Mouse (Mus musculus) liver, embryonic 12.5 days (tissue): ENCODE measurements around the gene Pwwp2a. TPM values are rescaled to one million over a fixed set of nuclear protein-coding genes. Genes with fewer than 3 reads are reported as not detected.

ENCODE experiments used
- ATAC-seq: fragments of 200-750 bp; cut with Nextera tagmentation; 2 replicates; pipeline ENCODE4 v1.8.0; 2017; ENCODE audit warnings: moderate number of reproducible peaks, mild to moderate bottlenecking, moderate library complexity
- H3K27ac ChIP-seq: fragments of 300-500 bp; sonication (generic); 2 replicates; pipeline ENCODE4 v1.5.1; 2016; ENCODE audit warnings: mild to moderate bottlenecking
- H3K27me3 ChIP-seq: fragments of 300-500 bp; sonication (generic); replicated peaks from 2 replicates; pipeline ENCODE4 v1.6.1; 2016; ENCODE audit warnings: mild to moderate bottlenecking, moderate library complexity
- H3K36me3 ChIP-seq: fragments of 300-500 bp; sonication (generic); 2 replicates; pipeline ENCODE4 v1.6.1; 2016; ENCODE audit warnings: mild to moderate bottlenecking, moderate library complexity
- H3K4me1 ChIP-seq: fragments of 300-500 bp; sonication (generic); 2 replicates; pipeline ENCODE4 v1.6.1; 2016
- H3K4me2 ChIP-seq: fragments of 300-500 bp; sonication (generic); 2 replicates; pipeline ENCODE4 v1.6.1; 2016; ENCODE audit warnings: mild to moderate bottlenecking, moderate library complexity
- H3K4me3 ChIP-seq: fragments of 300-500 bp; sonication (generic); 2 replicates; pipeline ENCODE4 v1.5.1; 2016; ENCODE audit warnings: mild to moderate bottlenecking, moderate library complexity
- H3K9ac ChIP-seq: fragments of 300-500 bp; sonication (generic); 2 replicates; pipeline ENCODE4 v1.6.1; 2016; ENCODE audit warnings: mild to moderate bottlenecking, moderate library complexity
- H3K9me3 ChIP-seq: fragments of 300-500 bp; sonication (generic); replicated peaks from 2 replicates; pipeline ENCODE4 v1.6.1; 2016; ENCODE audit warnings: mild to moderate bottlenecking, moderate library complexity
- WGBS: fragments of 180-500 bp; shearing (Covaris S2); methylation state at CpG from one replicate; pipeline ENCODE4 v1.1.7; 2016; ENCODE audit not compliant: insufficient replicate concordance; 5-methylcytosine and 5-hydroxymethylcytosine counted together
- polyA plus RNA-seq: library from polyadenylated mRNA; unstranded; fragments of >200 nt; fragmentation: Nextera tagmentation; extraction: Ambion mirVana; gene quantifications from 2 replicates; pipeline ENCODE4 v1.2.1, GENCODE M21; 2016

Gene Pwwp2a
- polyA plus RNA-seq, 1 experiment from 2014 or later: 24.9 TPM

DNA sequence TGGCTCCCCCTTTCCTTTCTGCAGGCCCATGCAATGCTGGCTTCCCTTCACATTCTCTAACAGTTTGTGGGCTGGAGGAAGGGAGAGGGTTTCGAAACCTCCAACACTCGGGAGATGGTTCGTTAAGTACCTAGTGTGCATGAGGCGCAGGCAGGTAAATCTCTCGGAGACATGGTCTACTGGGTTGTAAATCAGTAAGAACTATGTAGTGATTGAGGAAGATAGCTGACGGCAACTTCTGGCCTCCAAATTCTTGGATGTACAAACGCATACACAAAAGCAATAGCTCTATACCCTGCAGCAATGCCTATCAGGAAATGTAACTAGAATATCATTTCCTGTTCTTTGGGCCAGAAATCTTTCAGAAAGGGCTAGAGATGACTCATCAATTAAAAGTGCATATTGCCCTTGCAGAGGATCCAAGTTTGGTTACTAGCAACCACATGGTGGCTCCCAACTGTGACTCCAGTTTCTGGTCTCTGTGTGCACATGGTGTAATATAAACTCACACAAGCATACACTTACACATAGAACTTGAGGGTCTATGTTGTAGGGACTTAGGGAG, 47.0 kb downstream of the Pwwp2a start:
- Histone ChIP-seq H3K4me2 (no peak overlapping the region), H3K9ac (no peak overlapping the region), H3K4me1 (peaks cover 14% of the 10 kb centered on the region), H3K27me3 (no peaks in the 10 kb centered on the region), H3K9me3 (no peaks in the 10 kb centered on the region), H3K27ac (no peak overlapping the region), H3K36me3 (peaks cover 51% of the 10 kb centered on the region), H3K4me3 (no peak overlapping the region)
- no peak for ATAC-seq
- whole genome bisulfite sequencing: 34% methylated on average over 7 of the region's 7 CpGs

DNA sequence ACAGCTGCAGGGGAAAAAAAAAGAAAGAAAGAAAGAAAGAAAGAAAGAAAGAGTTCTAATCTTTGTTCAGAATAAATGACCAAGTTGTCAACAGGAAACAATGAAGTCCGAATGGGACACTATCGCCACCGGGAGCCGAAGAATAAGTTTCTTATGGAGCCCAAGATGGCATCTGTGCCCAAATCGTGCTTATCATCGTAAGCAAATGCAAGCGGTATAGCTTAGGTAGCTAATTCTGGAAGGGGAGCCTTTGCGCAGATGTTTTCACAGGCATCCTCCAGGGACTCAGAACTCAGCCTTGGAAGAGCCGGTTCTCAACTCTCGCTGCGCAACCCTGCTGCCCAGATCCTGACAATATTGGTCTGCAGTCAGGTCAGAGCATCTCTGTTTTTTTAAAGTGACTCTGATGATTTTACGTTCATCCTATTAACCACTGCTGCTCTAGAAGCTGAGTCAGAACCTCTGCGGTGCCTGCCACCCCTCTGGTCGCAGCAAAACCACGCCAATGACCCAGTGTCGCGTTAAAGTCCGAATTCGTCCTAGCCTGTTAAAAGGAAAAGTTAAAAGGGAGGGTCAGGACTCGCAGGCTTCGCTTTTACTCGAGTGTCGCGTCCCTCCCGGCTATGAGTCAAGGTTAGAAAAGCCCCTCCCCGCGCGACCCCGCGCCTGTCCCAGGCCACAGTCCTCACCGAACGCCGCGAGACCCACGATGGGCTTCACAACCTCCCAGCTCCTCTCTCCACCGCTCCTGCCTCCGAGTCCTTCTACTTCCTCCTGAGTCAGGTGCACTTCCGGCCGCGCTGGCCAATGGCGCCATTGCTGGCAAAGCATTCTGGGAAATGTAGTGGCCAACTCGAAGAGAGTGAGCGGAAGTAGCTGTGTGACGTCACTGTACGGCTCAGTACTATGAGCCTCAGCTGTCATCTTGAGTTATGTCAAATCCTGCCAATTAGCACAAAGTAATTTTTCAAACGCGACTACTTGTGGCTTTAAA, 65.7 kb downstream of the Pwwp2a start, which contains the start of gene Ttc1:
Gene Ttc1, minus strand, starts transcription at position 776 of the 994 bp plus-strand sequence.
- H3K27ac ChIP-seq: peak within 1 kb of the TSS; percentile 77
- H3K4me1 ChIP-seq: peaks cover 13% of the 10 kb centered on the region
- ATAC-seq: peak; percentile 99
- H3K9me3 ChIP-seq: no peaks in the 10 kb centered on the region
- peak within 1 kb of the TSS; percentile 89 for H3K4me3 ChIP-seq
- peaks cover 28% of the 10 kb centered on the region for H3K36me3 ChIP-seq
- H3K27me3 ChIP-seq: no peaks in the 10 kb centered on the region
- 3% methylated on average over 47 of the region's 47 CpGs for WGBS
- peak within 1 kb of the TSS; percentile 85 for H3K4me2 ChIP-seq
- H3K9ac ChIP-seq: peak within 1 kb of the TSS; percentile 80

DNA sequence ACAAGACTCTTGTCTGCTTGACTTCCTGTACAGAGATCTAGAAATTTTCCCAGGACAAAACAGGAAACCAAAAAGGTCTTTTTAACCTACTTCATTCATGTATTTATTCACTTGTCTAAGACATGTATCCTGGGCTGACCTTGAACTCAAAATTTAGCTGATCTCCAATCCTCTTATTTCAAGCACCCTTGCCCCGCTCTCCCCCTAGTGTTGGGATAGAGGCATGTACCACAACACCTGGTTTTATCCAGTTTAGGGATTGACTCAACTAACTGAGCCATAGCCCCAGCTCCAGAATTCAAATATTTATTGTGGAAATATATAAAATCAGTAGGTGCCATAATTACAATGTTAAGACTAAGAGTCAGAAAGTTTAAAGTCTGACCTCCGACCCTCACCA, 69.7 kb downstream of the Pwwp2a start:
- no peaks in the 10 kb centered on the region for H3K36me3 ChIP-seq
- ATAC-seq: no peak
- 60% methylated on average over 2 of the region's 2 CpGs for WGBS

DNA sequence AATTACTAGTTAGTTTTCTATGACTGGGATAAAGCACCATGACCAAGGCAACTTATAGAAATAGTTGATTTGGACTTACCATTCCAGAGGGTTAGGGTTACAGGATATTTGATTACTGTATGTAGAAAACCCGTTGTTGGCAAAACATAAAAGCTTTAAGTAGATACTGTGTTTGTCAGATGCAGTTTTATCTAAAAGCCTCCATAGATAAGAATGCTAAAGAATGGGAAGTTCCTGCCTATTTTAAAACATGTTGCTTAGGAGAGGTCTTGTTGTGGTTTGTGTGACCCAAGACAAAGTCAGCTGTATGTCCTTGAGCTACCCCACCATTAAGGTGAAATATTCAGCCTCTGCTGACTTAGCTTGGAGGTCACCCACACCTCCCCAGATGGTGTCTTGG, 72.8 kb downstream of the Pwwp2a start:
- Histone ChIP-seq H3K36me3 (no peaks in the 10 kb centered on the region), H3K9ac (no peak overlapping the region), H3K9me3 (no peaks in the 10 kb centered on the region), H3K4me1 (no peaks in the 10 kb centered on the region), H3K4me3 (no peak overlapping the region), H3K27me3 (peaks cover 8% of the 10 kb centered on the region; the same call in 1 of the 2 replicates), H3K4me2 (no peak overlapping the region), H3K27ac (no peak overlapping the region)
- WGBS: 48% methylated on average over 1 of the region's 1 CpGs
- ATAC-seq: no peak

More for the DNA sequence above, 69.7 kb downstream of the Pwwp2a start:
- Histone ChIP-seq H3K4me3 (no peak overlapping the region), H3K9me3 (no peaks in the 10 kb centered on the region), H3K9ac (no peak overlapping the region), H3K27me3 (peaks cover 8% of the 10 kb centered on the region; the same call in 1 of the 2 replicates), H3K4me2 (no peak overlapping the region), H3K4me1 (peaks cover 11% of the 10 kb centered on the region), H3K27ac (no peak overlapping the region)

DNA sequence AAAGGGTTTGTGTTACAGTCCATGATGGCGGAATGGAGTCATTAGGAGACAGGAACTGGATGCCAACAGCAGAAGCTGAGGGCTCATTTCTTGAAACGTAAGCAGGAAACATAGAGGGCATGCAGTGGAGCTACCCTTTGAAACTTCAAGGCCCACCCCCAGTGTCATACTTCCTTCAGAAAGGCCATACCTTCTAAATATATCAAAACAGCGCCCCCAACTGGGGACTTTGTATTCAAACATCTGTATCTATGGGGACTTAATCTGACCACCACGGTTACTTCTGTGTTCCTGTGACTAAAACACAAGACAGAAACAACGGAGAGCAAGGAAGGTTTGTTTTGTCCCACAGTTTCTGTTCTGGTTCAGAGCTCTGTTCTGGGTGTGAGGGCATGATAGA, 73.6 kb downstream of the Pwwp2a start:
- ATAC-seq: no peak
- H3K4me1 ChIP-seq: no peaks in the 10 kb centered on the region
- H3K27me3 ChIP-seq: peaks cover 8% of the 10 kb centered on the region; the same call in 1 of the 2 replicates
- H3K4me3 ChIP-seq: no peak overlapping the region
- H3K9ac ChIP-seq: no peak overlapping the region
- no peak overlapping the region for H3K4me2 ChIP-seq
- no peaks in the 10 kb centered on the region for H3K9me3 ChIP-seq
- H3K27ac ChIP-seq: no peak overlapping the region
- H3K36me3 ChIP-seq: no peaks in the 10 kb centered on the region
- WGBS: 62% methylated on average over 5 of the region's 5 CpGs

DNA sequence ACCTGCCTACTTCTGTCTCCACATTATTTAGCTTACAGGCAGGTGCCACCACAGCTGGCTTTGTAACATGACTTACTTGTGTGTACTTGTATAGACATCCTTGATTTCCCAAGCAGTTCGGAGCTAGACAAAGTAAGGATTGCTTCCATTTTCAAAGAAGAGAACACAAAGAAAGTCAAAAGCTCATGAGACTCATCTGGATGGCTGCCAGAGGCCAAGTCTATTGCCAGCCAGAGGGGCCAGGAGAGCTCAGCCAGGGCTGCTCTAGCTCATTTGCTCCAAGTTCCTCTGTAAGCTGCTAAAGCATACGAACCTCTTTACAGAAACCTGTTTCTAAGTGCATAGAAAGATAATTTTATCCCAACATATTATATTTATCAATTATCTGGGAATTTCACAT, 76.6 kb downstream of the Pwwp2a start:
- no peak overlapping the region for H3K4me3 ChIP-seq
- H3K9ac ChIP-seq: no peak overlapping the region
- WGBS: 51% methylated on average over 2 of the region's 2 CpGs
- no peaks in the 10 kb centered on the region for H3K9me3 ChIP-seq
- H3K27me3 ChIP-seq: no peaks in the 10 kb centered on the region; the same call in 1 of the 2 replicates
- H3K4me1 ChIP-seq: no peaks in the 10 kb centered on the region
- H3K4me2 ChIP-seq: no peak overlapping the region
- no peaks in the 10 kb centered on the region for H3K36me3 ChIP-seq
- H3K27ac ChIP-seq: no peak overlapping the region
- no peak for ATAC-seq

DNA sequence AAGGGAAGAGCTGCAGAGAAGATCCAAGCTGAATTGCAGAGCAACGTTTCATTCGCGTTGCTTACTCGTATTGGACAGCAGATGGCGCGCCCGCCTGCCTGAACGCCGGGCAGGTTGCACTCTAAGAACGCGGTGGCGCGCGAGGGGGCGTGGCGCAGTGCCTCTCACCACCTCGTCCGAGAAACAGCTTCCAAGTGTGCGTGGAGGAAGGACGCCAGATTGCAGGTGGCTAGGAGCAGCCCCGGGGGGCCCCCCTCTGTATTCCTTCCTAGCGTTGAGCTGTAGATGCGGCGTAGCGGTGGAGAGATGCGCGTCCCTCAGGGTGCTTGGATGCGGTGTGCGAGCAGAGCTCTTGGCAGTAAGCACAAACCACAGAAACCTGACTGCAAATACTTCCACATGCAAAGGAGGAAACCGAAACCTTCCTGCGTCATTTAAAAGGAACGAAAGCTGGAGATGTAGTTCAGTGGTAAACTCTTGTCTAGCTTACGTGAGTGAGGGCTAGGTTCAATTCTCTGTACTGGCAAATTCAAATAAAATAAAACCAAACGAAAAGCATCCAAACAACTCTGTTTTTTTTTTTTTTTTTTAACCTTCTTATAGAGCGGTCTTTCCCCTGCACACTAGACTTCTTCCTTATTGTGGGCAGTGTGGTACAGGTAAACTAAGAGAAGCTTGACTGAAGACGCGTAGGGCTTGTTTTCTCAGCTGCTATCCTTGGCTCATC, 85.3 kb downstream of the Pwwp2a start:
- H3K4me1 ChIP-seq: 0 out of 2 replicates have a peak, but pooled peaks cover 4% of the 10 kb centered on the region
- no peaks in the 10 kb centered on the region for H3K36me3 ChIP-seq
- H3K9ac ChIP-seq: no peak overlapping the region
- H3K4me3 ChIP-seq: peak overlapping the region; percentile 48
- no peak for ATAC-seq
- no peaks in the 10 kb centered on the region for H3K9me3 ChIP-seq
- peak overlapping the region; percentile 72 for H3K4me2 ChIP-seq
- 4% methylated on average over 37 of the region's 37 CpGs for WGBS
- peaks cover 34% of the 10 kb centered on the region for H3K27me3 ChIP-seq
- no peak overlapping the region for H3K27ac ChIP-seq

DNA sequence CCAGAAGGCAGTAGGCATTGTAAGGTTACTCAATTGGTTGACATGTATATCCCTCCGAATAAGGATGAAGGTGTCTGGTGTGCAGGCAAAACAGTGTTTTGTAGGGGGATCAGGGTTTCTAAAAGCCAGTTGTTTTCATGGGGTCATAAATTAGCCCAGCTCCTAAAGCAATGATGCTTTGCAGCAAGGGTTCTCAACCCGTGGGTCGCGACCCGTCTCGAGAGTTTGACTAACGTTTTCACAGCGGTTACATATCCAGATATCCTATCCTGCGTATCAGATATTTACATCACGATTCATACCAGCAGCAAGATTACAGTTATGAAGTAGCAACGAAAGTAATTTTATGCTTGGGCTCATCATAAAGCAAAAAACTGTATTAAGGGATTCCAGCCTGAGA, 86.0 kb downstream of the Pwwp2a start:
- Histone ChIP-seq H3K4me1 (0 out of 2 replicates have a peak, but pooled peaks cover 4% of the 10 kb centered on the region), H3K4me2 (0 out of 2 replicates have a peak overlapping the region, but pooled peaks have one; percentile 72), H3K27me3 (peaks cover 39% of the 10 kb centered on the region), H3K36me3 (no peaks in the 10 kb centered on the region), H3K27ac (no peak overlapping the region), H3K4me3 (no peak overlapping the region; the same call in 1 of the 2 replicates), H3K9me3 (no peaks in the 10 kb centered on the region), H3K9ac (no peak overlapping the region)
- WGBS: 59% methylated on average over 11 of the region's 11 CpGs
- ATAC-seq: no peak

DNA sequence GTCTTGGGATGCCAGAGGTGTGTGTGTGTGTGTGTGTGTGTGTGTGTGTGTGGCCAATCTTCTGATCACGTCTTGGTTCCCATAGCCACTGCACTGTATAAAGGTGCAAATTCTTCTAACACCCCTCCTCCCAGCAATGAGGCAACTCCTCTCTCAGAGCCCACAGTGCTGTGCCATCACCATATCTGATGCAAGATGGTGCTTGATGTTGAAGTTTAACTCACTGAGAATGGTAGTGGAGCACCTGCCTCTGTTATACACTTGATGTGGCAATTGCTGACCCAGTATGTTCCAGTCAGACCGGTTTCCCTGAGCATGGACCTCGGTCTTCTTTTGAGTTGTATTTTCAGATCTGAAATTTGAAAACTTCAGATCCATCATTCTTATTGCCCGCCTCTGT, 88.3 kb downstream of the Pwwp2a start:
- Histone ChIP-seq H3K36me3 (no peaks in the 10 kb centered on the region), H3K9me3 (no peaks in the 10 kb centered on the region), H3K27ac (no peak overlapping the region), H3K4me2 (no peak overlapping the region), H3K4me1 (0 out of 2 replicates have a peak, but pooled peaks cover 4% of the 10 kb centered on the region), H3K9ac (no peak overlapping the region), H3K27me3 (peaks cover 59% of the 10 kb centered on the region), H3K4me3 (no peak overlapping the region)
- WGBS: 53% methylated on average over 4 of the region's 4 CpGs
- ATAC-seq: no peak
